ENCODE assay signal across 1 mouse cellular context in genomic region chr14:34616821-34617220, GRCm38 (mm10).
TF ChIP-seq lines count a peak whose summit lies in the region.

No protein-coding gene starts in this region.

TF ChIP-seq in CH12.LX, 34 proteins besides CTCF, POLR2A, EP300 and RAD21:
- TF ChIP-seq ZNF384 (IDR thresholded peaks at IDR 0.05; ENCODE audit: low read depth, low read length) = peak; percentile 32; the same call in 1 of the 2 replicates
- TF ChIP-seq BHLHE40 (IDR thresholded peaks at IDR 0.05; ENCODE audit: low read depth, low read length) = no peak
- 0 out of 2 replicates have a peak, but pooled peaks have one; percentile 41 for TF ChIP-seq MEF2A (IDR thresholded peaks at IDR 0.05; ENCODE audit: borderline replicate concordance, low read depth, low read length)
- peak; percentile 93 for TF ChIP-seq SMC3 (IDR thresholded peaks at IDR 0.05; ENCODE audit: low read depth, low read length)
- TF ChIP-seq IRF4 (IDR thresholded peaks at IDR 0.05; ENCODE audit: low read depth, low read length) = peak; percentile 70; the same call in 1 of the 2 replicates
- 0 out of 2 replicates have a peak, but pooled peaks have one; percentile 17 for TF ChIP-seq JUND (conservative IDR thresholded peaks at IDR 0.05; ENCODE audit: low read depth, low read length)
- TF ChIP-seq POLR2AphosphoS2 (IDR thresholded peaks at IDR 0.05; ENCODE audit: low read depth, low read length) = no peak
- no peak for TF ChIP-seq SIN3A (IDR thresholded peaks at IDR 0.05; ENCODE audit: low read length)
- TF ChIP-seq NELFE (IDR thresholded peaks at IDR 0.05; ENCODE audit: low read depth, low read length) = peak; percentile 77; the same call in 1 of the 2 replicates
- TF ChIP-seq ZC3H11A (IDR thresholded peaks at IDR 0.05; ENCODE audit: low read depth, low read length) = peak; percentile 52; the same call in 1 of the 2 replicates
